Mouse (Mus musculus) central nervous system, embryonic 14 days (tissue): ENCODE results near the gene Olfr535. TPM values are rescaled to one million over a fixed set of nuclear protein-coding genes. Genes with fewer than 3 reads are reported as not detected.

ENCODE experiments used
- polyA plus RNA-seq: library from polyadenylated mRNA; depleted of rRNA; stranded (reverse); fragments of >200 nt; gene quantifications from 2 replicates; pipeline ENCODE4 v1.2.3, GENCODE M21; 2012; rRNA removed

Olfr535 gene
- polyA plus RNA-seq = not detected in 2 replicates

GRCm38 (mm10) chr7:140483916-140484315 lies at the start of gene Olfr535:
Gene Olfr535, plus strand, starts transcription at chr7:140484216.

DNA sequence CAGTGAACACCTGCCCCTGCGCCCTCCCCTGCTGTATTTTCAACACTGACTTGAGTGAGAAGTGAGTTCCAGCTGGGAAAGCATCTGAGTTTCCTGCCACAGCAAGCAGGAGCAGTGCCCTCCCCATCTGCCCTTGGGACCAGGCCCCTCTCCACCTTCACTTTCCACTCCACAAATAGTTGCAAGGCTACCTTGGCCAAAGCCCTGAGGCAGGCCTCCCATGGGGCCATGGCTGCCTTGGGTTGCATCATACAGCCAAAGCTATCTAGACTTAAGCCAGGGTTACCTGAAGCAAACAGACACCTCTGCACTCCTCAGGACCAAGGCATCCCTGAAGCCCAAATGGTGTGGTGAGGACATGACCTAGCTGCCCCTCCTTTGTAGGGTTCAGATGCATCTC lies 20.9 kb upstream of the Olfr535 start, which contains the start of gene Olfr533:
Olfr533 (plus strand) TSS at position 301 of the 400 bp plus-strand sequence.

DNA sequence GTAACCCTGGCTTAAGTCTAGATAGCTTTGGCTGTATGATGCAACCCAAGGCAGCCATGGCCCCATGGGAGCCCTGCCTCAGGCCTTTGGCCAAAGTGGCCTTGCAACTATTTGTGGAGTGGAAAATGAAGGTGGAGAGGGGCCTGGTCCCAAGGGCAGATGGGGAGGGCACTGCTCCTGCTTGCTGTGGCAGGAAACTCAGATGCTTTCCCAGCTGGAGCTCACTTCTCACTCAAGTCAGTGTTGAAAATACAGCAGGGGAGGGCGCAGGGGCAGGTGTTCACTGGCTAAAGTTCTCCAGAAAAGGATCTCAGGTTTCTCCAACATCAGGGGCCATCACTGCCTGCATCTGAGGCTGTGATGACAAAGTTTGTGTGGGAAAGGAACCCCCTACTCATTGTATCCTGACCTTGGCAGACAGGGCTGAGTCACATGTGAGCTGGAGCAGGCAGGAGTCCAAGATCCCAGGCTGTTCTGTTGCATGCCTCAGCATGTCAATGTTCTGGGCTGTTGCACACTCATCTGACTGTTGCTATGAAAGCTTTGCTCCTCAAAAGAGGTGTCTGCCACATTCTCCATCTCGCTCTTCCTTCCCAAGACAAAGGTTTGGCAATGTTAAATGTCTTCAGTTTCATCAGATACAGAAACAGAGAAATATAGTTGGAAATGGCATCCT lies 23.5 kb downstream of the Olfr535 start, which contains the start of gene Olfr536:
Olfr536 (minus strand) TSS at position 51 of the 676 bp plus-strand sequence.

Other genes with a start within 250 kb of the Olfr535 start
- not detected in 2 replicates for gene 5830411N06Rik, start 236.9 kb upstream of the Olfr535 start, polyA plus RNA-seq
- gene Olfr525, start 163.4 kb upstream of the Olfr535 start, polyA plus RNA-seq = not detected in 2 replicates
- not detected in 2 replicates for gene Olfr527, start 150.2 kb upstream of the Olfr535 start, polyA plus RNA-seq
- not detected in 2 replicates for gene Olfr60, start 122.5 kb upstream of the Olfr535 start, polyA plus RNA-seq
- gene Olfr530, start 107.9 kb upstream of the Olfr535 start, polyA plus RNA-seq = not detected in 2 replicates
- gene Olfr531, start 81.3 kb upstream of the Olfr535 start, polyA plus RNA-seq = not detected in 2 replicates
- not detected in 2 replicates for gene Olfr532, start 62.6 kb upstream of the Olfr535 start, polyA plus RNA-seq
- gene Olfr533, start 20.8 kb upstream of the Olfr535 start, polyA plus RNA-seq = not detected in 2 replicates
- gene Olfr536, start 23.2 kb downstream of the Olfr535 start, polyA plus RNA-seq = not detected in 2 replicates
- gene Olfr538, start 83.7 kb downstream of the Olfr535 start, polyA plus RNA-seq = not detected in 2 replicates
- not detected in 2 replicates for gene Olfr46, start 117.1 kb downstream of the Olfr535 start, polyA plus RNA-seq
- gene Olfr61, start 144.8 kb downstream of the Olfr535 start, polyA plus RNA-seq = not detected in 2 replicates
- gene Olfr53, start 162.2 kb downstream of the Olfr535 start, polyA plus RNA-seq = not detected in 2 replicates
- 0.01 and 0.04 TPM in 2 replicates for gene Olfr539, start 175.7 kb downstream of the Olfr535 start, polyA plus RNA-seq
- not detected in 2 replicates for gene Olfr45, start 197.7 kb downstream of the Olfr535 start, polyA plus RNA-seq
- gene Olfr541, start 213.1 kb downstream of the Olfr535 start, polyA plus RNA-seq = not detected in 2 replicates